Mouse (Mus musculus) cerebellum, adult 2 months (tissue): Measurements from ENCODE around the gene Kcnd1. TPM values are rescaled to one million over a fixed set of nuclear protein-coding genes. Genes with fewer than 3 reads are reported as not detected.
"Not testable (repeated sequence)": the region's sequence is repeated elsewhere in the genome, so short reads cannot be mapped to it uniquely, and the experiment has no call there.

Experiments used
- DNase-seq, 2 experiments: peaks; one replicate each; pipeline ENCODE4 v3.0.0; 2021
- H3K27ac ChIP-seq: fragments of 200-500 bp; 2 replicates; pipeline ENCODE4 v1.5.1; 2012; ENCODE audit warnings: low read length, control low read depth, inconsistent platforms; ENCODE audit not compliant: insufficient read depth
- H3K27me3 ChIP-seq: fragments of 200-500 bp; 2 replicates; pipeline ENCODE4 v1.6.1; 2012; ENCODE audit warnings: inconsistent platforms, mild to moderate bottlenecking, low read length, moderate library complexity; ENCODE audit not compliant: control insufficient read depth, insufficient read depth
- H3K4me1 ChIP-seq: fragments of 200-500 bp; 2 replicates; pipeline ENCODE4 v1.6.1; 2011; ENCODE audit warnings: low read length; ENCODE audit not compliant: control insufficient read depth, insufficient read depth
- H3K4me3 ChIP-seq: fragments of 200-500 bp; replicated peaks from 2 replicates; pipeline ENCODE3; 2011; ENCODE audit warnings: mild to moderate bottlenecking, low read depth, low read length, control low read depth; ENCODE audit not compliant: insufficient read depth
- CTCF ChIP-seq: fragments of 200-500 bp; IDR thresholded peaks from 2 replicates; pipeline ENCODE4 v1.5.1; 2011; ENCODE audit warnings: low read depth, mild to moderate bottlenecking, control low read depth, low read length, moderate library complexity, borderline replicate concordance; ENCODE audit not compliant: insufficient read depth
- POLR2A ChIP-seq: fragments of 200-500 bp; IDR thresholded peaks from 2 replicates; pipeline ENCODE4 v1.6.1; 2011; ENCODE audit warnings: low read length, control low read depth, borderline replicate concordance; ENCODE audit not compliant: insufficient read depth
- WGBS: fragments of 180-500 bp; shearing (Covaris S2); methylation state at CpG from one replicate; pipeline ENCODE4 v1.1.7; 2018; 5-methylcytosine and 5-hydroxymethylcytosine counted together
- polyA plus RNA-seq: library from polyadenylated mRNA; depleted of rRNA; stranded (reverse); fragments of >200 nt; gene quantifications from 2 replicates; pipeline ENCODE4 v1.2.3, GENCODE M21; 2012

The Kcnd1 gene
- polyA plus RNA-seq, 1 experiment = 7.6 TPM

DNA sequence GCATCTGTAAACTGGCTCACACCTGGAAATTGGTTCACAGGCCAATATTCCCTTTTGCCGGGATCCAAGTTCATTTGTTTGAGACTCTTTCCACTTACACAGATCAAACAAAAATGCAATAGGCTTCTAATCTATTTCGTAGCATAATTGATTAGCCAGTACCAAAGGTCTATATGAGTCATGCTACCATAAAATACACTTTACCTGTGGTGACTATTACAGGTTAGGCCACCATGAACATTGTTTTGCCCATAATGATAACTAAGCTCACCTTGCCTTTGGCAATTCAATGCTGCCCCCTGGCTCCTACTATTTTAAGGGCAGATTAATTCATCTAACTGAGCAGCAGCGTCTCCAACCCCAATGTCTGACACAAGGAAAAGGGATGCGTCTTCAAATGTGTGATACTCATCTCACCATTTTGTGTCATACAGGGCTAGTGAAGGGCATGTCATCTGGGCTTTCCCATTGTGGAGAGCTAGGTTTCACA lies 39.4 kb upstream of the Kcnd1 start:
- Histone ChIP-seq H3K27me3 (no peaks in the 10 kb centered on the region), H3K4me1 (no peaks in the 10 kb centered on the region), H3K27ac (no peak overlapping the region), H3K4me3 (no peak overlapping the region)
- DNase-seq = no peak
- 77% methylated on average over 4 of the region's 4 CpGs for WGBS
- TF ChIP-seq CTCF = no peak
- TF ChIP-seq POLR2A = no peak

DNA sequence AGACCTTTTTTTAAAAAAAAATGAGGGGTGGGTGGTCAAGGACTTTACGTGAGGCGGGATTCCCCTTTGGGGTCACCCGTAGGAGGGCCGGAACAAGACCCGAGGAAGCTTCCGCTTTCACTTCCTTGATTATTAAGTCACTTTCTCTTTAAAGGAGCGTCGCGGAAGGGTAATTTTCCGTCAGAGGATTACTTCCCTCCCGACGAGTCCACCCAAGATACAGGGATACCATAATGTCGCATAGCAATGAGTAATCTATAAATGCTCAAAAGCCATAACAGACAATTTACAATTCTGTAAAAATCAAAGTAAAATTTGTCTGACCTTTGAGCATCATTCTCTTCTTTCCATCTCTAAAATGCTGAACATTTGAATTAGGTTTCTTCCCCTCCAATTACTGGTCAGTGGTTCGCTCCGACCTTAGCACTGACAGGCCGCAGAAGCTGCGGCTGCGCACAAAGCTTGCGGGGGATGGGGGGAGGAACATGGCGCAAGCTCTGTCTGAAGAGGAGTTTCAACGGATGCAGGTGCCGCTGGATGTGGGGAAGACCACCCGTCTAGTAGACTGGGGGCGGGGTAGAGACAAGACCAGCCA lies 32.5 kb upstream of the Kcnd1 start, which contains the start of gene Gripap1:
Gripap1 (plus strand) TSS at position 224 of the 595 bp plus-strand sequence.
- peak within 1 kb of the TSS; percentile 97 for H3K4me3 ChIP-seq
- DNase-seq = peak; percentile 71 to 81
- H3K27ac ChIP-seq = no peak within 1 kb of the TSS; the same call in 1 of the 2 replicates
- H3K27me3 ChIP-seq = no peaks in the 10 kb centered on the region
- TF ChIP-seq CTCF (no peak), POLR2A (peak; percentile 59; the same call in 1 of the 2 replicates)
- 5% methylated on average over 24 of the region's 24 CpGs for WGBS
- no peaks in the 10 kb centered on the region for H3K4me1 ChIP-seq

DNA sequence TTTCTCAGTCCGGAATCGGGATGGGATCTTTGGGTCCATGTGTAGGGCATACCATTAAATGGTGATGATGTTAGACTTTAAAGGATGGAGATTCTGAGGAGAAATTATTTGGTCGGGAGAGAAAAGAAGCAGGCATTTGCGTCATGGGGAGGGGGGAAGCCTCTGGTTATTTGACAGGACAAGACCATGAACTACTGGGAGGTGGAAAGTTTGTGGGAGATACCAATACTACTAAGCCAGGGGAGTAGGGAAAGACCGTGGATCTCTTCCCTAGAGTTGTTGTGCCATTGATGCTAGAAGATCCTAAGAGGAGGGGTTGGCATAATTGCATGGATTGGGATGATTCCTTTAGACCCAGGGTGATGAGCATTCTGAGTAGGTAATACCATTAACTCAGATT lies 31.8 kb upstream of the Kcnd1 start:
- Histone ChIP-seq H3K27ac (no peak overlapping the region), H3K4me1 (no peaks in the 10 kb centered on the region), H3K27me3 (no peaks in the 10 kb centered on the region), H3K4me3 (peak overlapping the region; percentile 97)
- 12% methylated on average over 5 of the region's 5 CpGs for WGBS
- DNase-seq = peak in 1 of 2 experiments; percentile 7
- TF ChIP-seq CTCF = no peak
- no peak for TF ChIP-seq POLR2A

DNA sequence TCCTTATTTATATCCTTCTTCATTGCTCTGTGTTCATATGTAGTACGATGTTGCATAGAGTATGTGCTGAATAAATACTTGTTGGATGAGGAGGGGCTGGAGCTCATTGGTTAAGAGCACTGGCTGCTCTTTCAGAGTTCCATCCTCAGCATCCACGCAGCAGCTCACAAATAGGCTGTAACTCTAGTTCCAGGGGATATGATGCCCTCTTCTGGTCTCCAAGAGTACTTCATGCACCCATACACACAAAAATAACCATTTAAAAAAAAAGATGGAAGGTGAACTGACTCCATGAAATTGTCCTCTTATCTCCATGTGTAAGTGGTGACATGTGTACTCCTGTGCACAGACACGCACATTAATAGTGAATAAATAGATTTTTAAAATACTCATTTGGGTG lies 28.7 kb upstream of the Kcnd1 start:
- no peak overlapping the region for H3K27ac ChIP-seq
- WGBS = 41% methylated on average over 3 of the region's 3 CpGs
- H3K4me3 ChIP-seq = no peak overlapping the region
- TF ChIP-seq POLR2A (no peak), CTCF (peak; percentile 34; the same call in 1 of the 2 replicates)
- DNase-seq = peak in 1 of 2 experiments; percentile 21
- H3K27me3 ChIP-seq = no peaks in the 10 kb centered on the region
- H3K4me1 ChIP-seq = no peaks in the 10 kb centered on the region

DNA sequence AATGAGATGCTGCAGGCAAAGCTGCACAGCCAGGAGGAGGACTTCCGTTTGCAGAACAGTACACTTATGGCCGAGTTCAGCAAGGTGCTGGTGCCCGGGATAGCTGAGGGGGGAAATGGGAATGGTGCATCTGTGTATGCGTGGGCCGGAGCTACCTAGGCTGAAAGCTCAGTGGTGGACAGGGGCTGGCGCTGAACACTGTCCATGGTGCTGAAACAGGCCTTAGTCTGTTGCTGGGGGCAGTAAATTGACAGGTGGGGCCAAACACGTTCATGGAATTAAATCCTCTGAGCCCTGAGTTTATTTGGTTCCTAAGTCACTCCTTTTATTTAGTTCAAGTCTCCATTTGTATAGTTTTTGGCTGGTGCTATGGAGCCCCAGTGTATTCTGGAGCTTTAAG lies 27.1 kb upstream of the Kcnd1 start:
- Histone ChIP-seq H3K27ac (no peak overlapping the region), H3K4me3 (no peak overlapping the region), H3K4me1 (no peaks in the 10 kb centered on the region), H3K27me3 (no peaks in the 10 kb centered on the region)
- DNase-seq = no peak
- WGBS = 37% methylated on average over 7 of the region's 7 CpGs
- no peak for TF ChIP-seq POLR2A

DNA sequence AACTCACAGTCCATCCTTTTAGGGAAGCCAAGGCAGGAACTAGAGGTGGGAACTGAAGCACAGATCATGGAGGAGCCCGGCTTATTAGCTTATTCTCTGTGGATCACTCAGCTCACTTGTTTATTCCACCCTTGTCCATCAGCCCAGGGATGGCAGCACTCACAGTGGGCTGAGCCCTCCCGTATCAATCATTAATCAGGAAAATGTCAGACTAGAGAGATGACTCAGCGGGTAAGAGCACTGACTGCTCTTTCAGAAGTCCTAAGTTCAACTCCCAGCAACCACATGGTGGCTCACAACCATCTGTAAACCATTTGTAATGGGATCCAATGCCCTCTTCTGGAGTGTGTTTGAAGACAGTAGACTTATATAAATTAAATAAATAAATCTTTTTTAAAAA lies 24.8 kb upstream of the Kcnd1 start:
- TF ChIP-seq CTCF = no peak
- no peak for TF ChIP-seq POLR2A
- H3K27me3 ChIP-seq = no peaks in the 10 kb centered on the region
- no peaks in the 10 kb centered on the region for H3K4me1 ChIP-seq
- WGBS = 87% methylated on average over 3 of the region's 3 CpGs
- no peak overlapping the region for H3K27ac ChIP-seq
- no peak for DNase-seq
- H3K4me3 ChIP-seq = no peak overlapping the region

DNA sequence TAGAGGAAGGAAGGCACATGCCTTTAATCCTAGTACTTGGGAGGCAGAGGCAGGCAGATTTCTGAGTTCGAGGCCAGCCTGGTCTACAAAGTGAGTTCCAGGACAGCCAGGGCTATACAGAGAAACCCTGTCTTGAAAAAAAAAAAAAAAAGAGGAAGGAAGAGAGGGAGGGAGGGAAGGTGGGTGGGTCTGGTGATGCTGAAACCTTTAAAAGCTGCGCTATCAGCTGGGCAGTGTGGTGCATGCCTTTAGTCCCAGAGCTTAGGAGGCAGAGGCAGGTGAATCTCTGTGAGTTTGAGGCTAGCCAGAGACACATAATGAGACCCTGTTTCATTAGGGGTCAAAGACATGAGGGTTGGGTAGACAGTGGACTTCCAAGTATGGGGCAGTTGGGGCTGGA lies 19.9 kb upstream of the Kcnd1 start:
- not testable (repeated sequence) for H3K27ac ChIP-seq, H3K4me1 ChIP-seq, DNase-seq, H3K4me3 ChIP-seq, H3K27me3 ChIP-seq
- 91% methylated on average over 2 of the region's 2 CpGs for WGBS

DNA sequence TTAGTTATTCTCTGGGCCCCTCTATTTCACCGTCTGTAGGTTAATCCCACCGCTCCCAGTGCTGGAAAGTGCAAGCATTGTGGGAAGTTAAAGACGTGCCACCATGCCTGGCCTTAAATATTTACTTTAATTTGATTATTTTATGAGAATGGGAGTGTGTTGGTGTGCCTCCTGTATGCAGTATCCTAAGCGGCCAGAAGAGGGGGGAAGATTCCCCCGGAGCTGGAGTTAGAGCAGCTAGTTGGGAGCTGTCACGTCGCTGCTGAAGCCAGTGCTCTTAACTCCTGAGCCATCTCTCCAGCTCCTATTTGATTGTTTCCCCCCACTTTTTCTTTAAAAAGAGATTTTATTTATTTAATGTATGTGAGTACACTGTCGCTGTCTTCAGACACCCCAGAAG lies 7.1 kb upstream of the Kcnd1 start:
- not testable (repeated sequence) for H3K4me3 ChIP-seq, H3K27me3 ChIP-seq, H3K4me1 ChIP-seq, DNase-seq, H3K27ac ChIP-seq
- 50% methylated on average over 8 of the region's 8 CpGs for WGBS
